Mouse (Mus musculus) midbrain, embryonic 10.5 days (tissue): ENCODE measurements at regions not wholly inside any gene's neighbourhood (a gene's known extent, or its start where the extent isn't known, plus 50 kb on each side); places are given as distances from the start of the nearest gene placed in this dataset.
"Not testable (repeated sequence)": the region's sequence is repeated elsewhere in the genome, so short reads cannot be mapped to it uniquely, and the experiment has no call there.

Source experiments
- DNase-seq: peaks from one replicate; pipeline ENCODE4 v3.0.0-alpha.2; 2017; ENCODE audit warnings: low spot score
- H3K27ac ChIP-seq: fragments of 300-500 bp; sonication (generic); replicated peaks from 2 replicates; pipeline ENCODE4 v1.5.1; 2016; ENCODE audit warnings: mild to moderate bottlenecking
- H3K27me3 ChIP-seq: fragments of 300-500 bp; sonication (generic); 2 replicates; pipeline ENCODE4 v1.6.1; 2016; ENCODE audit warnings: low read depth, mild to moderate bottlenecking; ENCODE audit not compliant: poor library complexity, severe bottlenecking
- H3K36me3 ChIP-seq: fragments of 300-500 bp; sonication (generic); 2 replicates; pipeline ENCODE4 v1.6.1; 2016; ENCODE audit warnings: mild to moderate bottlenecking, moderate library complexity
- H3K4me1 ChIP-seq: fragments of 300-500 bp; sonication (generic); 2 replicates; pipeline ENCODE4 v1.6.1; 2016
- H3K4me3 ChIP-seq: fragments of 300-500 bp; sonication (generic); 2 replicates; pipeline ENCODE4 v1.5.1; 2016; ENCODE audit warnings: mild to moderate bottlenecking, moderate library complexity
- H3K9me3 ChIP-seq: fragments of 300-500 bp; sonication (generic); replicated peaks from 2 replicates; pipeline ENCODE4 v1.6.1; 2016; ENCODE audit warnings: mild to moderate bottlenecking
- WGBS: fragments of 180-500 bp; shearing (Covaris S2); methylation state at CpG from one replicate; pipeline ENCODE4 v1.1.7; 2016; 5-methylcytosine and 5-hydroxymethylcytosine counted together

DNA sequence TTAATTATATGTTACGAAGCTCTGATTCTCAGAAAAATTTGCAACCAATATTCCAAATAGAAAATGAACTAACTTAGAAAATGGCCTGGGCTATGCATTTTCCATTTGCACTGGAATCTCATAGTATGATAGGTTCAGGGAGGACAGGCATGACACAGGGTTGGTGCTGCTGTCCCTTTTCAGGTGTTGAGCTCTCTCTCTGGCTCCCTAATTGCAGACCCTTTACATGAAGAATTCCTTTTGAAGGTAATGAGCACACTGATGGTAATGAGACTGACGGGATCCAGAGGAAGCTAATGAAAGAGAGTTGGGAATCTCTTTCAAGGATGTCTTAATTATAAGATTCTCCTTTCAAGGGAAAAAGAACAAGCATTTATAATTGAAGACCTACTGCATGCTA, 87.6 kb downstream of the Serpinb8 start:
- H3K4me3 ChIP-seq = no peak overlapping the region
- no peak for DNase-seq
- WGBS = 89% methylated on average over 2 of the region's 2 CpGs
- H3K27ac ChIP-seq = no peak overlapping the region
- no peaks in the 10 kb centered on the region for H3K36me3 ChIP-seq
- H3K4me1 ChIP-seq = peaks cover 5% of the 10 kb centered on the region; the same call in 1 of the 2 replicates
- H3K9me3 ChIP-seq = no peaks in the 10 kb centered on the region
- no peaks in the 10 kb centered on the region for H3K27me3 ChIP-seq

GRCm38 (mm10) chr1:107696858-107697257, 107.1 kb downstream of the Serpinb8 start:
- DNase-seq = peak; percentile 13
- Histone ChIP-seq H3K27ac (0 out of 2 replicates have a peak overlapping the region, but pooled peaks have one; percentile 23), H3K27me3 (no peaks in the 10 kb centered on the region), H3K4me3 (no peak overlapping the region), H3K9me3 (no peaks in the 10 kb centered on the region), H3K36me3 (no peaks in the 10 kb centered on the region), H3K4me1 (peaks cover 10% of the 10 kb centered on the region)
- WGBS = 16% methylated on average over 2 of the region's 2 CpGs

DNA sequence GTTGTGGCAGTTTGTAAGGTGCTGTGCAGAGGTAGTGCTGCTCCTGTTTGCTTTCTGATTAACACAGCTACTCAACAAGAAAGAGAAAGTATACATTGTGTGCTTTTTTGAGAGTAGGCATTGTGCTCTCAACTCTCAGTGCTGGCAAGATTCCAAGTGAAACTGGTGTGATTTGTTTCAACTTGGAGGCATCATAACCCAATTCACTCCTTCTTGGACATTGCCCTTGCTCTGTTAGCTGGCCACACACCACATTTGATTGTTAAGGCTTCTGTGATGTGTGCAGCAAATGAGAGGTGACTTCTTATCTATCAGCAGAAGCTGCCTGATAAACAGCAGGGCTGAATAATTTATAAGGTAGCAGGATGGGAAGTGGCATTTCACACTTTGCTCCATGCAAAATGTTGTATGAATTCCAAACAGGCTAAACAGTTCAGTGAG, 116.3 kb downstream of the Serpinb8 start:
- H3K36me3 ChIP-seq = no peaks in the 10 kb centered on the region
- no peaks in the 10 kb centered on the region for H3K9me3 ChIP-seq
- no peaks in the 10 kb centered on the region for H3K27me3 ChIP-seq
- no peak overlapping the region for H3K4me3 ChIP-seq
- no peak overlapping the region for H3K27ac ChIP-seq
- H3K4me1 ChIP-seq = no peaks in the 10 kb centered on the region
- DNase-seq = no peak

- Histone ChIP-seq H3K4me1 (no peaks in the 10 kb centered on the region), H3K4me3 (no peak overlapping the region), H3K36me3 (no peaks in the 10 kb centered on the region), H3K9me3 (no peaks in the 10 kb centered on the region), H3K27ac (no peak overlapping the region), H3K27me3 (no peaks in the 10 kb centered on the region)
- 91% methylated on average over 5 of the region's 5 CpGs for WGBS
- no peak for DNase-seq
Observed at GRCm38 (mm10) chr1:107708601-107709000, 118.8 kb downstream of the Serpinb8 start.

- 75% methylated on average over 1 of the region's 1 CpGs for WGBS
- no peak for DNase-seq
- Histone ChIP-seq H3K36me3 (no peaks in the 10 kb centered on the region), H3K27ac (no peak overlapping the region), H3K4me3 (no peak overlapping the region), H3K9me3 (no peaks in the 10 kb centered on the region), H3K27me3 (no peaks in the 10 kb centered on the region), H3K4me1 (no peaks in the 10 kb centered on the region)
Observed at GRCm38 (mm10) chr1:107714869-107715268, 125.1 kb downstream of the Serpinb8 start.

DNA sequence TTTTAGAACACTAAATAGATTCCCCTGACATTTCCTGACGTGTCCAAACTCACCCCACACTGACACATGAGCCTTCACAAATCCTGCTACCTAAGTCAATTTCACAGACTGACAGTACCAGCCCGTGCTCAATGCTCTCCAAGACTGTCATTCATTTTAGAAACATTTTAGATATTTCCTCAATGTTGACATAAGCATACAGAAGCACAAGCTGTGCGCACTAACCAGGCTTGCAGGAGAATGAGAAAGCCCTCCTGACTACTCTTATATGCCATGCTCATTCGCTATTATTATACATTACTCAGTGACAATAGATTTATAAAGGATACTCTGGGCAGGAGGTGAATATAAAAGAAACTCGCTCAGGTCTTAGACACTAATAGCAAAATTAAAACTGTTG, 129.5 kb downstream of the Serpinb8 start:
- Histone ChIP-seq H3K27me3 (no peaks in the 10 kb centered on the region), H3K27ac (no peak overlapping the region), H3K9me3 (no peaks in the 10 kb centered on the region), H3K36me3 (no peaks in the 10 kb centered on the region), H3K4me3 (no peak overlapping the region), H3K4me1 (no peaks in the 10 kb centered on the region)
- 84% methylated on average over 5 of the region's 5 CpGs for WGBS
- no peak for DNase-seq

GRCm38 (mm10) chr1:107728113-107728839, 138.5 kb downstream of the Serpinb8 start:
- WGBS = 84% methylated on average over 11 of the region's 11 CpGs
- no peak for DNase-seq
- Histone ChIP-seq H3K9me3 (no peaks in the 10 kb centered on the region), H3K27ac (no peak overlapping the region), H3K27me3 (no peaks in the 10 kb centered on the region), H3K4me1 (no peaks in the 10 kb centered on the region), H3K36me3 (no peaks in the 10 kb centered on the region), H3K4me3 (no peak overlapping the region)

- no peak overlapping the region for H3K4me3 ChIP-seq
- no peak for DNase-seq
- H3K36me3 ChIP-seq = no peaks in the 10 kb centered on the region
- no peaks in the 10 kb centered on the region for H3K27me3 ChIP-seq
- no peaks in the 10 kb centered on the region for H3K4me1 ChIP-seq
- 85% methylated on average over 1 of the region's 1 CpGs for WGBS
- no peaks in the 10 kb centered on the region for H3K9me3 ChIP-seq
- H3K27ac ChIP-seq = no peak overlapping the region
Observed at GRCm38 (mm10) chr1:107765307-107765706, 175.5 kb downstream of the Serpinb8 start.

DNA sequence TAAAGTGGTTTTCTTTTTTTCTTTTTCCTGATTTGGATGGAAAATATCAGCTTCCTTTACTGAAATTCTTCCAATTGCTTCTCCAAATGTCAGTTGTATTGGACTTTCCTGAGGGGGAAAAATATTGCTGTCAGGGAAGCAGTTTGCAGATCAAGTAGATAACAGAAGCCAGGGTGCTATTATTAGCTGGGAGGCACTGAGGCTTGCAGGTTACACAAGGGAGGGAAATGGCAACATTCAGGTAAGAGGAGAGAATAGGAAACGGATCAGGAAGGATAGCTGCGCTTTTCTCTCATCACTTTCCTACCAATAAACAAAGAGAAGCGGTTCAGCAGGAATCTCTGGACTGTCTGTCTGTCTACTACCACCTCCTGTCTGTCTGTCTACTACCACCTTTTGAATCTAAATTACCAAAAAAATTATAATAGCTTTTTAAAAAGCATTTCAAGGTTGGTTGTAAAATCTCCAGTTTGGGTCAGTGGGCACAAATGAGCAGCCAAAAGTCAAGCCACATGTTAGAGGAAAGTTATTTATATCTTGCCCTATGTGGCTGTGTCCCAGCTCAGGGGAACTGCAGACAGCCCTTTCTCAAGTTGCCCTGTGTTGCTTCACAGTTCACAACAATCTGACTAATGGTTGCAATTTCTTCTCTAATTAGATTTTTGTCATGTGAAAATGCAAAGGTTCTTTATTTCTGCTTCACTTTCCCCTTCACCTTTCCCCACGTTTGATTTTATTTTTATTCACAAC, 177.6 kb downstream of the Serpinb8 start:
- Histone ChIP-seq H3K27ac (no peak overlapping the region), H3K4me3 (no peak overlapping the region), H3K27me3 (no peaks in the 10 kb centered on the region), H3K4me1 (no peaks in the 10 kb centered on the region), H3K9me3 (no peaks in the 10 kb centered on the region), H3K36me3 (no peaks in the 10 kb centered on the region)
- no peak for DNase-seq
- 73% methylated on average over 4 of the region's 4 CpGs for WGBS

GRCm38 (mm10) chr1:107772967-107773366, 183.2 kb downstream of the Serpinb8 start:
- no peaks in the 10 kb centered on the region for H3K36me3 ChIP-seq
- DNase-seq = no peak
- no peaks in the 10 kb centered on the region for H3K4me1 ChIP-seq
- 83% methylated on average over 2 of the region's 2 CpGs for WGBS
- no peak overlapping the region for H3K4me3 ChIP-seq
- no peaks in the 10 kb centered on the region for H3K27me3 ChIP-seq
- no peaks in the 10 kb centered on the region for H3K9me3 ChIP-seq
- no peak overlapping the region for H3K27ac ChIP-seq

GRCm38 (mm10) chr1:107783079-107783478, 193.3 kb downstream of the Serpinb8 start:
- WGBS = 87% methylated on average over 5 of the region's 5 CpGs
- DNase-seq = no peak
- H3K36me3 ChIP-seq = no peaks in the 10 kb centered on the region

DNA sequence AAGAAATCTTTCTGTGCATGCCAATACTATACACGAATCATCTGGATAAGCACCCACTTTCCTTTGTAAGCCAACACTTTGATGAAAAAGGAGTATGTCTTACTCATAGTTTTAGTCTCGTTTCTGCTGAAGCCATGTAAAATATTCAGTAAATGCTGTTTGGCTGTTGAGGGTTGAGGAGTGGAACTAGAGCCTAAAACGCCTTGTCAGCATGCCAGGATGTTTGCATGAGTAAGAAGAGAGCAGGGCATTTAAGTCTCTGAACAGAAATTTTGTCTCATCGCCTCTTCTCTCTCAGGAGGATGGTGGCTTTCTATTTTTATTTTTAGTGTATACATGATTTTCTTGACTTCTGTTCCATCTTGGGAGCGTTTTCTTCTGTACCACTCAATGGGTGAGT, 216.0 kb downstream of the Serpinb8 start:
- H3K27me3 ChIP-seq = no peaks in the 10 kb centered on the region
- no peak for DNase-seq
- no peaks in the 10 kb centered on the region for H3K9me3 ChIP-seq
- H3K4me1 ChIP-seq = no peaks in the 10 kb centered on the region
- no peak overlapping the region for H3K4me3 ChIP-seq
- no peak overlapping the region for H3K27ac ChIP-seq
- 83% methylated on average over 5 of the region's 5 CpGs for whole genome bisulfite sequencing
- H3K36me3 ChIP-seq = no peaks in the 10 kb centered on the region

More at GRCm38 (mm10) chr1:107783079-107783478, 193.3 kb downstream of the Serpinb8 start:
- H3K4me3 ChIP-seq = no peak overlapping the region
- no peaks in the 10 kb centered on the region for H3K4me1 ChIP-seq
- no peaks in the 10 kb centered on the region for H3K27me3 ChIP-seq
- H3K9me3 ChIP-seq = no peaks in the 10 kb centered on the region
- no peak overlapping the region for H3K27ac ChIP-seq

DNA sequence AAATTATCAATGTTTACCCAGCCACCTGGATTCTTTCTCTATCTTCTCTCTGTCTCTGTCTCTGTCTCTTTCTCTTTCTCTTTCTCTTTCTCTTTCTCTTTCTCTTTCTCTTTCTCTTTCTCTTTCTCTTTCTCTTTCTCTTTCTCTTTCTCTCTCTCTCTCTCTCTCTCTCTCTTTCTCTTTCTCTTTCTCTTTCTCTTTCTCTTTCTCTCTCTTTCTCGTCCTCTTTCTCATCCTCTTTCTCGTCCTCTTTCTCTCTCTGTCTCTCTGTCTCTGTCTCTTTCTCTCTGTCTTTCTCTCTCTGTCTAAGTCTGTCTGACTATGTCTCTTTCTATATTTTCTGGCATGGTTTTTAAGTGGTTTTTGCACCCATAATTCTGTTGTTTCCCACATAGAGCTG, 217.6 kb downstream of the Serpinb8 start:
- 91% methylated on average over 2 of the region's 2 CpGs for WGBS
- not testable (repeated sequence) for H3K36me3 ChIP-seq, DNase-seq

More for the DNA sequence above, 217.6 kb downstream of the Serpinb8 start:
- H3K27me3 ChIP-seq, H3K4me3 ChIP-seq, H3K27ac ChIP-seq, H3K9me3 ChIP-seq, H3K4me1 ChIP-seq: not testable (repeated sequence)
